Mouse (Mus musculus) erythroblast, embryonic 14.5 days (primary cell): ENCODE measurements around the gene Ube2t. TPM values are rescaled to one million over a fixed set of nuclear protein-coding genes. Genes with fewer than 3 reads are reported as not detected.

Experiments used
- H3K27me3 ChIP-seq: 2 replicates; pipeline ENCODE4 v1.6.1; 2012; ENCODE audit warnings: inconsistent platforms; ENCODE audit not compliant: control insufficient read depth
- H3K36me3 ChIP-seq: 2 replicates; pipeline ENCODE4 v1.6.1; 2012; ENCODE audit warnings: mild to moderate bottlenecking, inconsistent platforms; ENCODE audit not compliant: control insufficient read depth
- H3K4me1 ChIP-seq: 2 replicates; pipeline ENCODE4 v1.6.1; 2012; ENCODE audit warnings: inconsistent platforms; ENCODE audit not compliant: control insufficient read depth
- H3K4me3 ChIP-seq: replicated peaks from 2 replicates; pipeline ENCODE3; 2012; ENCODE audit warnings: moderate library complexity, mild to moderate bottlenecking, inconsistent platforms
- H3K9me3 ChIP-seq: 2 replicates; pipeline ENCODE4 v1.6.1; 2012; ENCODE audit warnings: low read length, inconsistent platforms, mixed read lengths; ENCODE audit not compliant: control insufficient read depth
- GATA1 ChIP-seq: IDR thresholded peaks from 2 replicates; pipeline ENCODE4 v1.6.1; 2012; ENCODE audit warnings: low read length, inconsistent platforms, mixed read lengths
- TAL1 ChIP-seq: IDR thresholded peaks from 3 replicates; pipeline ENCODE4 v1.6.1; 2012; ENCODE audit warnings: low read length, inconsistent platforms, mixed read lengths
- polyA plus RNA-seq: library from polyadenylated mRNA; stranded (reverse); fragments of >175 nt; gene quantifications from 2 replicates; pipeline ENCODE4 v1.2.3, GENCODE M21; 2012

Ube2t gene
- polyA plus RNA-seq, 1 experiment, result 1.8 TPM

DNA sequence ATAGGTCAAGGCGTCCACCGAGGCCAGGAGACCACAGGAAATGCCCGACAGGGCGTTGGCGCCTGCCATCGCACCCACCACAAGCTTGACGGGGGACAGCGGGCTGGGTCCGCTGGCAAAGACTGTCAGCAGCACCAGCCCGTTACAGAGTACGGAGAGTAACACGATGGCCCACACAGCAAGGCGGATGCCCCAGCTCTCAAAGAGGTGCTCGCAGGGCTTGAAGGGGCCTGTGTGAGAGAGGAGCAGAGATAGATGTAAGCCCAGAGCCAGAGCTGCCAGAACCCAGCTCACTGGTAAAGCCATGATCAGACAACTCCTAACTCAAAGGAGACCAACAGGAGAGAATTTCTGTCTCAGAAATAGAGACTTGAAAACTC is 25.6 kb downstream of the Ube2t start:
- Histone ChIP-seq H3K9me3 (no peaks in the 10 kb centered on the region), H3K4me1 (peaks cover 8% of the 10 kb centered on the region), H3K4me3 (no peak overlapping the region), H3K27me3 (peaks cover 40% of the 10 kb centered on the region), H3K36me3 (no peaks in the 10 kb centered on the region)
- no peak for TF ChIP-seq GATA1

DNA sequence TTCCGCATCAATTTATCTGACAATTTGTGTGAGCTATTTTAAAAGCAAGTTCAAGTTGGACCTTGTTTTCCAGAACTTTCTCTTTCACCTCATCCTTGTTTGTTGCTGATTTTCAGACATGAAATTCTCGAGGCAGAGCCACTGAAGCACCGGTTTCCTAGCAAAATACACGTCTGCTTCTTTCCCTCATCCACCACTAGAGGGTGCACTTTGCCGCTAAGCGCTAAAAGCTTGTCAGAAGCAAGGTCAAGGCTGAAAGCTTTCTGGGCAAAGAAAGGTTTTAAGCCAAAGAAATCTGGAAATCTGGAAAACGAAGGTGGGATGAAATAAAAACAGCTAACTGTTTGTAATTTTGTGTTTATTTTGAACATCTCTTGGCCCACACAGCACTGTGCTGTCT is 27.0 kb downstream of the Ube2t start:
- H3K36me3 ChIP-seq, result no peaks in the 10 kb centered on the region
- H3K27me3 ChIP-seq, result peaks cover 40% of the 10 kb centered on the region
- H3K4me3 ChIP-seq, result no peak overlapping the region
- no peaks in the 10 kb centered on the region for H3K9me3 ChIP-seq
- TF ChIP-seq TAL1, result no peak
- no peak for TF ChIP-seq GATA1
- peaks cover 8% of the 10 kb centered on the region for H3K4me1 ChIP-seq

DNA sequence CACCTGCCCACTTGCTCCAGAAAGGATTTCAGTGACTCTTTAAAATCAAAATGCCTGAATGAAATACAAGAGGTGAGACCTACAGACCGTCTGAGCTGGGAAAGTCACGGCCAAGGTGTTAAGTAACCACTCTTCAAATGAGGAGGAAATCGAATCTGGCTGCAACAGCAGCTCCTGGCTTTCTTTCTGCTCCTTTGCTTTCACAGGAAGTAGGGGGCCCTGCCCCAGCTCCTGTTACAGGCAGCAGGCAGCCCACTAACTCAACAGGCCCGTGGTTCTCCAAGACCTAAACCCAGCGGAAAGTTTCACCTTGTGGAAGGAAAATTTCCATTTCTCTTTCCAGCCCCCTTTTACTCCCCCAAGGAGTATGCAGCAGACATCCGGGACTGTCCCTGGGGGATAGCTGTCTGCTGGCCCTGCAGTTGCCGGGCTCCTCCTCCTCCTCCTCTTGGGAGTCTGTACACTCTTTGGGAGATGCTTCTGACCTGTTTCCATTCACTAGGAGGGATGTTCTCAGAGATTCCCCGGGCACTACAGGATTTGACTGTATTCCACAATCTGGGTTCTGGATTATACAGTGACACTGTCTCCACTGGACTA is 29.8 kb downstream of the Ube2t start:
- Histone ChIP-seq H3K27me3 (peaks cover 33% of the 10 kb centered on the region), H3K9me3 (no peaks in the 10 kb centered on the region), H3K36me3 (no peaks in the 10 kb centered on the region), H3K4me1 (peaks cover 8% of the 10 kb centered on the region), H3K4me3 (no peak overlapping the region)
- TF ChIP-seq GATA1 (no peak), TAL1 (no peak)

DNA sequence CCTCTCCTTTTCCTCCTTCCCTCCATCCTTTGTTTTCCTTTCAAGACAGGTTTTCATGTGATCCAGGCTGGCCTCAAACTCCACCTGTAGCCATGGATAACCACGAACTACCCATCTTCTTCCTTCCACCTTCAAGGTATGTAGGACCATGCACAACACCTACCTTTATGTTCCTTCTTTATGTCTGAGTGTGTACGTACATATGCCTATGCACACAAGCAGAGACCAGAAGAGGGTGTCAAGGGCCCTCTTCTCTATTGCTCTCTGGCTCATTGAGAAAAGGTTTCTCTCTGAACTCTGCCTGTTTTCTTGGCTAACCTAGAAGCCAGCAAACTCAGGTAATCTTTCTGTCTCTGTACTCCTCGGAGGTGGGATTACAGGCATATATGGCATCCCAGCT is 32.4 kb downstream of the Ube2t start:
- Histone ChIP-seq H3K9me3 (no peaks in the 10 kb centered on the region), H3K4me3 (no peak overlapping the region), H3K27me3 (peaks cover 9% of the 10 kb centered on the region), H3K4me1 (no peaks in the 10 kb centered on the region), H3K36me3 (no peaks in the 10 kb centered on the region)
- TF ChIP-seq GATA1 (no peak), TAL1 (no peak)

DNA sequence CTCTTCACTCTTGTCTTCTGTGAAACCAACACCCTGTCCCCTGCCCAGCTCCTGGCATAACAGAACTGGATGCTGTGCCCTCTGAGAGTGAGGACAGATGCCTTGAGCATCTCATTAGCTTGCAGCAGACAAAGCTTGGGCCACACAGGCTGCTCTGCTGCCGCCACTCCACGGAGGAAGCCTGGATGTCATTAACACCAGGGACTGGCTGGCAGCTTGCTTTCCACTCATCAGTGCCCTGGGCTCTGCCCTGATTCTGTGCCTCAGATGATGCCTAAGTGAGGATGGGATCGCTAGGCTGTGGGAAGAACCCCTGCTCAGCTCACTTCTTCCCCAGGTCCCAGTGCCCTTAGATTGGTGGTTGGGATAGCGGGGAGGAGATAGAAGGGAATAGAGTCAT is 33.1 kb downstream of the Ube2t start:
- Histone ChIP-seq H3K9me3 (no peaks in the 10 kb centered on the region), H3K27me3 (peaks cover 3% of the 10 kb centered on the region; the same call in 1 of the 2 replicates), H3K4me1 (no peaks in the 10 kb centered on the region), H3K36me3 (no peaks in the 10 kb centered on the region), H3K4me3 (no peak overlapping the region)
- no peak for TF ChIP-seq GATA1

DNA sequence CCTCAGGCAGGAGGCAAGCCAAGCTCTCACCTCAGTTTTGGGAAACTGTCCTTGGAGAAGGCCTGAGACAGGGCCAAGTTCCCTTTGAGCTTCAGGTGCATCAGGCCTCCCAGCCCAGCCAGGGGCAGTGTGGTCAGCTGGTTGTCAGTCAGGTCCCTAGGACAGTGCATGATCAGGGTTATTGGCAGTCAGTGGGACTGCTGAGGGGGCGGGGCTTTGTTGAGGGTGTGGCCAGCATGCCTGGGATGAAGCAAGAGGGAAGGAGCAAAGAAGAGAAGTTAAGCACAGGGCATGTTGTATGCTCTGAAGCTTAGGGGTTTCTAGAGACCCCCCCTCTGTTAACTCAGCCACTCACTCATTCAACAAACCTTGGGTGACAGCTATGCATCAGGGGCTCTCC is 33.6 kb downstream of the Ube2t start:
- Histone ChIP-seq H3K4me1 (no peaks in the 10 kb centered on the region), H3K9me3 (no peaks in the 10 kb centered on the region), H3K36me3 (no peaks in the 10 kb centered on the region), H3K27me3 (no peaks in the 10 kb centered on the region; the same call in 1 of the 2 replicates), H3K4me3 (no peak overlapping the region)
- TF ChIP-seq TAL1 (no peak), GATA1 (no peak)

DNA sequence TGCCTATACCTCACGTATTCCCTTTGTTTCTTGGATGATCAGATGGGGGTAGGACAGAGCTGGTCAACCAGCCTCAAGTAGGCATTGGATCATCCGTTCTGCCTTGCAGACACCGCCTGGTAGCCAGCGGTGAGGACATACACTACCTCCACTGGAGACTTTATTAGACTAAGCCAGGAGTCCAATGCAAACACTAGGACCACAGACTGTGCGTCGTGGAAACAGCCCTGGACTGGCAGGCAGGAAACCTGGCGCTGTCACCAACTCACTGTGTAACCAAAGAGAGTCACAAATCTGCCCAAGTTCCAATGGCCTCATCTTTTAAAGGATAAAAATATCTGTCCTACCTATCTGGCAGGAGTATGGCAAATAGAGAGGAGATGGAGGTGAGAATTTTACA is 34.1 kb downstream of the Ube2t start:
- Histone ChIP-seq H3K4me1 (no peaks in the 10 kb centered on the region), H3K9me3 (no peaks in the 10 kb centered on the region), H3K27me3 (no peaks in the 10 kb centered on the region; the same call in 1 of the 2 replicates), H3K36me3 (no peaks in the 10 kb centered on the region), H3K4me3 (no peak overlapping the region)
- TF ChIP-seq GATA1 (no peak), TAL1 (no peak)

DNA sequence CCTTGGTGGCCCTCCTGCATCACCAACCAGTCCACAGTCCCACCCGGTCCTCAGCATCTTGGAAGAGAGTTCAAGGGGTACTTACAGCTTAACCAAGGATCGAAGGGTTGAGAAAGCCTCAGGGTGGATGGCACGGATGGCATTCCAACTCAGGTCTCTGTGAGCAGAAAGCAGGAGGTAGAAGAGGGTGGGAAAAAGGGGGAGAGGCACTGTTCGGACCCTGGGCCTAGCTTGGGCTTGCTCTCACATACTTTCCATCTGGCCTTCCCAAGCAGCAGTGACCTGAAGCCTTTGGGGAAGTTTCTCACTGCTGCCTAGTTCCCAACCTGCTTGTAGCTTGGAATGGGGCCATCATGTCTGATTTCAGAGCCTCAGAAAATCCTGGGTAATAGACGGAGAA is 35.2 kb downstream of the Ube2t start:
- TF ChIP-seq GATA1, result no peak

DNA sequence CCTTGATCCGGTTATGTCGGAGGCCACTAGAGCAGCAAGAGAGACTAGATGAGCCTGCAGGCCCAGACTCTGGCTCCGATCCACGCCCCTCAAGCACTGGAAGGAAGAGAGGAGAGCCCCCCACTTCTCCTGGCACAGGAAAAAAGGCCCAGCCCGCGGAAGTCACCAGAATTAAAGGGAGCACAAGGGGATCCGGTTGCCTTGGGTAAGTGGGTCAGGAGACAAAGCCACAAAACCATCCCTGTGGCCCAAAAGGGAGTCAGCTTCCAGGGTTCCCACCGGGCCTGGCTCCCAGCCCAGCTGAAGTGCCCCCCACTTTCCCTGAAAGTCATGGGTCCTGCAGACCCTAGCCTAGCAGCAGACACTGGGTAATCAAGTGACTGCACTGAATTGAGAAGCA is 35.9 kb downstream of the Ube2t start:
- Histone ChIP-seq H3K36me3 (no peaks in the 10 kb centered on the region), H3K27me3 (no peaks in the 10 kb centered on the region; the same call in 1 of the 2 replicates), H3K4me1 (no peaks in the 10 kb centered on the region), H3K4me3 (no peak overlapping the region), H3K9me3 (no peaks in the 10 kb centered on the region)
- TF ChIP-seq GATA1 (no peak), TAL1 (no peak)

More for the DNA sequence above, 35.2 kb downstream of the Ube2t start:
- H3K4me1 ChIP-seq, result no peaks in the 10 kb centered on the region
- no peaks in the 10 kb centered on the region for H3K9me3 ChIP-seq
- H3K4me3 ChIP-seq, result no peak overlapping the region
- H3K27me3 ChIP-seq, result no peaks in the 10 kb centered on the region; the same call in 1 of the 2 replicates
- no peaks in the 10 kb centered on the region for H3K36me3 ChIP-seq

DNA sequence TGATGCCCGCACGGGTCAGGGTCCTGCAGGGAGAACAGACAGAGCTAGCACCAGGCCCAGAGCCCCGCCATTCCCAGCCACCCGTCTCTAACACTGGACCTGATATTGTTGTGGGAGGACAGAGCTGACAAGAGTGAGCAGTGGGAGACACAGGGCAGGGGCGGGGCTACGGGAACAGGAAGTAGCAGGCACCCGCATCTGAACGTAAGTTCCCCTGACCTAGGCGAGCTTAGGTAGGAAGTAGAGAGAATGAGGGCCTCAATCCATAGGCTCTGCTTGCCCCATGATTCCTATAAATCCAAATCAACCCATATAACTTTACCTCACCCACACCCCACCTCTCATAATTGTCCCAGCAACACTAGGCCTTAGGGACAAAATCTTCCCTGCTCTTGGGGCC is 38.2 kb downstream of the Ube2t start:
- Histone ChIP-seq H3K4me1 (no peaks in the 10 kb centered on the region), H3K27me3 (no peaks in the 10 kb centered on the region), H3K9me3 (no peaks in the 10 kb centered on the region), H3K36me3 (no peaks in the 10 kb centered on the region), H3K4me3 (no peak overlapping the region)
- TF ChIP-seq GATA1 (no peak), TAL1 (no peak)
